In genomic region chr3:38007626-38008025, GRCm38 (mm10) we compare ENCODE assay signal across 25 mouse cellular contexts.
"Had no signal": no experiment of that assay in that cellular context is flagged by ENCODE, and none has a peak within 500 bp of the region (broad histone marks: within the 10 kb centered on the region; RNA-seq: fewer than 3 reads in every experiment).

No protein-coding gene starts in this region.

- DNase-seq: gastrocnemius, postnatal 14 days; heart, adult 2 months; heart, postnatal 10 days; heart, postnatal 36 days; kidney, adult 11 months; kidney, adult 2 months; kidney, adult 9 months; kidney, postnatal 14 days; kidney, postnatal 36 days; layer of hippocampus, adult 9-11 months; layer of hippocampus, postnatal 36 days; left cerebral cortex, postnatal 4 days; liver, embryonic 13.5 days; lung, adult 18-20 months had no signal

- H3K9ac ChIP-seq: hindbrain, embryonic 13.5 days; hindbrain, embryonic 15.5 days; intestine, embryonic 15.5 days; kidney, embryonic 15.5 days; limb, embryonic 13.5 days; limb, embryonic 15.5 days; liver, embryonic 13.5 days; liver, embryonic 15.5 days had no signal

- H3K27me3 ChIP-seq: hindbrain, embryonic 13.5 days; hindbrain, embryonic 15.5 days; intestine, embryonic 15.5 days; kidney, embryonic 15.5 days; limb, embryonic 13.5 days; limb, embryonic 15.5 days; liver, embryonic 13.5 days; liver, embryonic 15.5 days had no signal

- H3K4me2 ChIP-seq: heart, embryonic 11.5 days; hindbrain, embryonic 13.5 days; hindbrain, embryonic 15.5 days; intestine, embryonic 15.5 days; kidney, embryonic 15.5 days; limb, embryonic 13.5 days; limb, embryonic 15.5 days; liver, embryonic 11.5 days; liver, embryonic 13.5 days; liver, embryonic 15.5 days had no signal

- H3K36me3 ChIP-seq: hindbrain, embryonic 13.5 days; hindbrain, embryonic 15.5 days; intestine, embryonic 15.5 days; kidney, embryonic 15.5 days; limb, embryonic 13.5 days; limb, embryonic 15.5 days; liver, embryonic 13.5 days; liver, embryonic 15.5 days had no signal

- H3K27ac ChIP-seq: heart, adult 2 months; hindbrain, embryonic 13.5 days; hindbrain, embryonic 15.5 days; hindbrain, postnatal 0 days; intestine, embryonic 15.5 days; kidney, embryonic 15.5 days; kidney, postnatal 0 days; limb, embryonic 13.5 days; limb, embryonic 15.5 days; liver, embryonic 13.5 days; liver, embryonic 15.5 days had no signal

- H3K4me3 ChIP-seq: heart, adult 2 months; hindbrain, embryonic 13.5 days; hindbrain, embryonic 15.5 days; intestine, embryonic 15.5 days; kidney, embryonic 15.5 days; limb, embryonic 13.5 days; limb, embryonic 15.5 days; liver, embryonic 13.5 days; liver, embryonic 15.5 days had no signal

- H3K9me3 ChIP-seq: hindbrain, embryonic 13.5 days; hindbrain, embryonic 15.5 days; intestine, embryonic 15.5 days; kidney, embryonic 15.5 days; limb, embryonic 13.5 days; limb, embryonic 15.5 days; liver, embryonic 13.5 days; liver, embryonic 15.5 days had no signal

- H3K4me1 ChIP-seq: hindbrain, embryonic 13.5 days; hindbrain, embryonic 15.5 days; kidney, embryonic 15.5 days; liver, embryonic 13.5 days; liver, embryonic 15.5 days had no signal

- ATAC-seq: hindbrain, postnatal 0 days; intestine, embryonic 15.5 days had no signal
